Mouse (Mus musculus): ENCODE data around the gene Pifo. TPM values are rescaled to one million over a fixed set of nuclear protein-coding genes. Genes with fewer than 3 reads are reported as not detected.
A peak's percentile ranks its signal among the peaks of the same experiment; 100 is the strongest.
"Not testable (repeated sequence)": the region's sequence is repeated elsewhere in the genome, so short reads cannot be mapped to it uniquely, and the experiment has no call there.

The Pifo gene
- 0.52 and 1.5 TPM in 2 replicates for polyA plus RNA-seq (2015; fragmentation: Nextera tagmentation; extraction: Ambion mirVana)

- Histone ChIP-seq H3K4me1 (replicated peaks) (no peaks in the 10 kb centered on the region), H3K4me2 (no peak within 1 kb of the TSS), H3K27me3 (no peaks in the 10 kb centered on the region), H3K36me3 (no peaks in the 10 kb centered on the region), H3K9me3 (no peaks in the 10 kb centered on the region), H3K4me3 (no peak within 1 kb of the TSS), H3K27ac (replicated peaks) (no peak within 1 kb of the TSS), H3K9ac (no peak within 1 kb of the TSS)
- WGBS = 93% methylated on average over 2 of the region's 2 CpGs
- ATAC-seq (ENCODE audit: low read depth) = no peak
Observed at GRCm38 (mm10) chr3:106014546-106014945, at the start of gene Pifo. TSS of gene Pifo (minus strand) at chr3:106014646.

GRCm38 (mm10) chr3:106057966-106058365 lies 43.5 kb upstream of the Pifo start:
- Histone ChIP-seq H3K4me3 (no peak overlapping the region), H3K9me3 (no peaks in the 10 kb centered on the region), H3K4me1 (replicated peaks) (no peaks in the 10 kb centered on the region), H3K27me3 (no peaks in the 10 kb centered on the region), H3K36me3 (no peaks in the 10 kb centered on the region), H3K9ac (no peak overlapping the region), H3K4me2 (no peak overlapping the region), H3K27ac (replicated peaks) (no peak overlapping the region)
- ATAC-seq (ENCODE audit: low read depth) = no peak
- WGBS = 83% methylated on average over 3 of the region's 3 CpGs

GRCm38 (mm10) chr3:106051896-106052295 lies 37.5 kb upstream of the Pifo start:
- Histone ChIP-seq H3K4me1 (replicated peaks) (no peaks in the 10 kb centered on the region), H3K27ac (replicated peaks) (no peak overlapping the region), H3K36me3 (no peaks in the 10 kb centered on the region), H3K27me3 (no peaks in the 10 kb centered on the region), H3K4me3 (no peak overlapping the region), H3K9ac (no peak overlapping the region), H3K9me3 (no peaks in the 10 kb centered on the region), H3K4me2 (no peak overlapping the region)
- ATAC-seq (ENCODE audit: low read depth) = no peak
- WGBS = 74% methylated on average over 18 of the region's 18 CpGs

GRCm38 (mm10) chr3:106040306-106040705 lies 25.9 kb upstream of the Pifo start:
- no peak for ATAC-seq (ENCODE audit: low read depth)
- no peaks in the 10 kb centered on the region for H3K36me3 ChIP-seq
- H3K27me3 ChIP-seq = no peaks in the 10 kb centered on the region
- H3K4me1 ChIP-seq (replicated peaks) = no peaks in the 10 kb centered on the region
- no peaks in the 10 kb centered on the region for H3K9me3 ChIP-seq
- WGBS = 93% methylated on average over 2 of the region's 2 CpGs
- no peak overlapping the region for H3K27ac ChIP-seq (replicated peaks)
- H3K4me2 ChIP-seq = no peak overlapping the region
- no peak overlapping the region for H3K4me3 ChIP-seq
- H3K9ac ChIP-seq = no peak overlapping the region

GRCm38 (mm10) chr3:106032781-106033180 lies 18.3 kb upstream of the Pifo start, which contains the start of gene Chil5:
TSS of gene Chil5 (minus strand) at chr3:106032814.
- H3K9me3 ChIP-seq = no peaks in the 10 kb centered on the region
- H3K27me3 ChIP-seq = no peaks in the 10 kb centered on the region
- H3K4me3 ChIP-seq = no peak within 1 kb of the TSS
- H3K27ac ChIP-seq (replicated peaks) = no peak within 1 kb of the TSS
- 79% methylated on average over 1 of the region's 1 CpGs for WGBS
- no peaks in the 10 kb centered on the region for H3K36me3 ChIP-seq
- no peak within 1 kb of the TSS for H3K9ac ChIP-seq
- H3K4me2 ChIP-seq = no peak within 1 kb of the TSS
- ATAC-seq (ENCODE audit: low read depth) = no peak
- H3K4me1 ChIP-seq (replicated peaks) = no peaks in the 10 kb centered on the region

- ATAC-seq (ENCODE audit: low read depth) = no peak
- H3K9me3 ChIP-seq = no peaks in the 10 kb centered on the region
- H3K36me3 ChIP-seq = no peaks in the 10 kb centered on the region
- no peak overlapping the region for H3K27ac ChIP-seq (replicated peaks)
- no peak overlapping the region for H3K4me2 ChIP-seq
- no peak overlapping the region for H3K9ac ChIP-seq
- no peaks in the 10 kb centered on the region for H3K4me1 ChIP-seq (replicated peaks)
- 90% methylated on average over 2 of the region's 2 CpGs for WGBS
- H3K4me3 ChIP-seq = no peak overlapping the region
- H3K27me3 ChIP-seq = no peaks in the 10 kb centered on the region
Observed at GRCm38 (mm10) chr3:106024135-106024534, 9.7 kb upstream of the Pifo start.

GRCm38 (mm10) chr3:106021840-106022239 lies 7.4 kb upstream of the Pifo start:
- Histone ChIP-seq H3K4me1 (replicated peaks) (no peaks in the 10 kb centered on the region), H3K9ac (no peak overlapping the region), H3K9me3 (no peaks in the 10 kb centered on the region), H3K4me3 (no peak overlapping the region), H3K4me2 (no peak overlapping the region), H3K27me3 (no peaks in the 10 kb centered on the region), H3K36me3 (no peaks in the 10 kb centered on the region), H3K27ac (replicated peaks) (no peak overlapping the region)
- no peak for ATAC-seq (ENCODE audit: low read depth)

GRCm38 (mm10) chr3:106003360-106003759 lies 11.1 kb downstream of the Pifo start:
- not testable (repeated sequence) for H3K9me3 ChIP-seq; H3K4me3 ChIP-seq; H3K27ac ChIP-seq (replicated peaks); H3K27me3 ChIP-seq; H3K9ac ChIP-seq; ATAC-seq (ENCODE audit: low read depth); H3K4me1 ChIP-seq (replicated peaks); H3K36me3 ChIP-seq; H3K4me2 ChIP-seq
- WGBS = 63% methylated on average over 10 of the region's 10 CpGs

- Histone ChIP-seq H3K36me3 (no peaks in the 10 kb centered on the region), H3K27me3 (no peaks in the 10 kb centered on the region; the same call in 1 of the 2 replicates), H3K27ac (replicated peaks) (no peak overlapping the region), H3K4me1 (replicated peaks) (peaks cover 9% of the 10 kb centered on the region; the same call in 1 of the 2 replicates), H3K4me2 (peak overlapping the region; percentile 46), H3K9me3 (no peaks in the 10 kb centered on the region), H3K9ac (peak overlapping the region; percentile 23; the same call in 1 of the 2 replicates), H3K4me3 (peak overlapping the region; percentile 17)
- WGBS = 21% methylated on average over 17 of the region's 17 CpGs
- ATAC-seq (ENCODE audit: low read depth) = peak; percentile 86
Observed at GRCm38 (mm10) chr3:106001416-106002370, 12.8 kb downstream of the Pifo start.

- no peaks in the 10 kb centered on the region for H3K9me3 ChIP-seq
- H3K9ac ChIP-seq = peak overlapping the region; percentile 23; the same call in 1 of the 2 replicates
- WGBS = 21% methylated on average over 11 of the region's 11 CpGs
- peak overlapping the region; percentile 46 for H3K4me2 ChIP-seq
- ATAC-seq (ENCODE audit: low read depth) = no peak
- peak overlapping the region; percentile 17 for H3K4me3 ChIP-seq
- H3K27ac ChIP-seq (replicated peaks) = no peak overlapping the region
- H3K27me3 ChIP-seq = no peaks in the 10 kb centered on the region; the same call in 1 of the 2 replicates
- H3K4me1 ChIP-seq (replicated peaks) = peaks cover 9% of the 10 kb centered on the region; the same call in 1 of the 2 replicates
- no peaks in the 10 kb centered on the region for H3K36me3 ChIP-seq
Observed at GRCm38 (mm10) chr3:106000707-106001375, 13.6 kb downstream of the Pifo start.

GRCm38 (mm10) chr3:105994730-105995129 lies 19.7 kb downstream of the Pifo start:
- Histone ChIP-seq H3K4me3 (no peak overlapping the region), H3K4me1 (replicated peaks) (no peaks in the 10 kb centered on the region), H3K9me3 (no peaks in the 10 kb centered on the region), H3K27me3 (no peaks in the 10 kb centered on the region), H3K36me3 (no peaks in the 10 kb centered on the region), H3K4me2 (no peak overlapping the region), H3K9ac (no peak overlapping the region), H3K27ac (replicated peaks) (no peak overlapping the region)
- ATAC-seq (ENCODE audit: low read depth) = no peak
- 82% methylated on average over 2 of the region's 2 CpGs for WGBS

GRCm38 (mm10) chr3:105991653-105992283 lies 22.7 kb downstream of the Pifo start:
- H3K4me2 ChIP-seq = no peak overlapping the region
- H3K4me3 ChIP-seq = no peak overlapping the region
- H3K36me3 ChIP-seq = no peaks in the 10 kb centered on the region
- no peak for ATAC-seq (ENCODE audit: low read depth)
- H3K27me3 ChIP-seq = no peaks in the 10 kb centered on the region
- H3K27ac ChIP-seq (replicated peaks) = no peak overlapping the region
- no peak overlapping the region for H3K9ac ChIP-seq
- no peaks in the 10 kb centered on the region for H3K9me3 ChIP-seq
- H3K4me1 ChIP-seq (replicated peaks) = no peaks in the 10 kb centered on the region
- WGBS = 37% methylated on average over 4 of the region's 4 CpGs

Data from neural tube, embryonic 13.5 days (tissue).